14 mouse cellular contexts compared by ENCODE assay signal in genomic region chr2:73818742-73819141, GRCm38 (mm10). TPM values are rescaled to one million over a fixed set of nuclear protein-coding genes. Genes with fewer than 3 reads are reported as not detected.
DNase-seq lines count a peak whose midpoint lies in the region; ATAC-seq and TF ChIP-seq lines count a peak whose summit lies in the region.
"Had no signal": no experiment of that assay in that cellular context is flagged by ENCODE, and none has a peak within 500 bp of the region (broad histone marks: within the 10 kb centered on the region; RNA-seq: fewer than 3 reads in every experiment).

No protein-coding gene starts in this region.

- no peak for TF ChIP-seq EP300 in liver, embryonic 14.5 days (IDR thresholded peaks at IDR 0.05; ENCODE audit: low read depth)

- H3K4me3 ChIP-seq in heart, embryonic 12.5 days: no peak overlapping the region
- no peak overlapping the region for H3K4me3 ChIP-seq in liver, embryonic 14.5 days (ENCODE audit: insufficient read depth in 1 of 2, low read depth in 2 of 2, low read length in 2 of 2)
- H3K4me3 ChIP-seq: forebrain, embryonic 12.5 days; neural tube, embryonic 12.5 days; stomach, embryonic 15.5 days had no signal

- TF ChIP-seq CTCF in liver, embryonic 14.5 days (IDR thresholded peaks at IDR 0.05; ENCODE audit: low read depth): no peak

- H3K27ac ChIP-seq in heart, embryonic 12.5 days (ENCODE audit: poor library complexity, severe bottlenecking): peak overlapping the region; percentile 41; the same call in 1 of the 2 replicates
- H3K27ac ChIP-seq in liver, embryonic 14.5 days: no peak overlapping the region
- H3K27ac ChIP-seq: forebrain, embryonic 12.5 days; neural tube, embryonic 12.5 days; stomach, embryonic 15.5 days had no signal

- peak; percentile 59; the same call in 1 of the 2 replicates for ATAC-seq in heart, embryonic 12.5 days (ENCODE audit: insufficient number of reproducible peaks, low FRiP score)
- no peak for ATAC-seq in liver, embryonic 14.5 days (ENCODE audit: insufficient read depth)

- no peak overlapping the region for H3K9ac ChIP-seq in heart, embryonic 12.5 days
- no peak overlapping the region for H3K9ac ChIP-seq in liver, embryonic 14.5 days (replicated peaks)
- H3K9ac ChIP-seq: forebrain, embryonic 12.5 days; neural tube, embryonic 12.5 days; stomach, embryonic 15.5 days had no signal

- H3K27me3 ChIP-seq in heart, embryonic 12.5 days (replicated peaks): no peaks in the 10 kb centered on the region
- no peaks in the 10 kb centered on the region for H3K27me3 ChIP-seq in liver, embryonic 14.5 days (ENCODE audit: control insufficient read depth, insufficient read depth, low read length)
- H3K27me3 ChIP-seq: forebrain, embryonic 12.5 days; neural tube, embryonic 12.5 days; stomach, embryonic 15.5 days had no signal

- H3K36me3 ChIP-seq in heart, embryonic 12.5 days: peaks cover 27% of the 10 kb centered on the region
- H3K36me3 ChIP-seq in liver, embryonic 14.5 days (replicated peaks; ENCODE audit: control insufficient read depth, insufficient read depth, low read depth): peaks cover 7% of the 10 kb centered on the region

- H3K4me2 ChIP-seq in heart, embryonic 12.5 days: no peak overlapping the region
- H3K4me2 ChIP-seq in liver, embryonic 14.5 days (ENCODE audit: low read depth): no peak overlapping the region
- H3K4me2 ChIP-seq: forebrain, embryonic 12.5 days; neural tube, embryonic 12.5 days; stomach, embryonic 15.5 days had no signal

- no peak for DNase-seq in heart, adult 11 months
- DNase-seq in right cerebral cortex, postnatal 4 days: peak; percentile 11
- no peak for DNase-seq in right cerebral cortex, postnatal 14 days
- peak; percentile 37 for DNase-seq in ZHBTc4 (ENCODE audit: low read depth, low spot score)
- peak in 2 of 3 experiments; percentile 68 to 73 for DNase-seq in liver, embryonic 14.5 days (ENCODE audit: low read depth in 3 of 3, low spot score in 3 of 3)
- no peak for DNase-seq in embryo, embryonic 10 days (ENCODE audit: low spot score)
- no peak for DNase-seq in kidney, postnatal 10 days
- DNase-seq: cerebellum, adult 11 months; heart, postnatal 36 days; kidney, adult 9 months had no signal

- H3K9me3 ChIP-seq in heart, embryonic 12.5 days (replicated peaks): no peaks in the 10 kb centered on the region
- H3K9me3 ChIP-seq in liver, embryonic 14.5 days (ENCODE audit: control insufficient read depth, low read length): no peaks in the 10 kb centered on the region
- H3K9me3 ChIP-seq: forebrain, embryonic 12.5 days; neural tube, embryonic 12.5 days; stomach, embryonic 15.5 days had no signal

- H3K4me1 ChIP-seq in heart, embryonic 12.5 days (replicated peaks): peaks cover 15% of the 10 kb centered on the region
- no peaks in the 10 kb centered on the region for H3K4me1 ChIP-seq in liver, embryonic 14.5 days (replicated peaks; ENCODE audit: control insufficient read depth in 2 of 2, insufficient read depth in 2 of 2, low read length in 1 of 2)
- H3K4me1 ChIP-seq: forebrain, embryonic 12.5 days; neural tube, embryonic 12.5 days; stomach, embryonic 15.5 days had no signal

- 27% methylated on average over 4 of the region's 4 CpGs for WGBS in heart, embryonic 12.5 days
- WGBS in liver, embryonic 14.5 days (ENCODE audit: insufficient replicate concordance): 42% methylated on average over 4 of the region's 4 CpGs

RNA-seq across cellular contexts. Expression of gene Chn1, which starts 43.6 kb away (rescaled TPM):
- polyA plus RNA-seq in heart, embryonic 12.5 days (2016; fragmentation: Nextera tagmentation; extraction: Ambion mirVana): 14.4 and 21.0 TPM in 2 replicates
- 0.53 and 0.70 TPM in 2 replicates for polyA plus RNA-seq in liver, embryonic 14.5 days (2012; rRNA removed)
- 0.34 and 0.39 TPM in 2 replicates for polyA plus RNA-seq in liver, embryonic 14.5 days (2014; fragmentation: Nextera tagmentation; extraction: Ambion mirVana)

Comparison
In these comparisons a context has a peak if more than half of its experiments do, and no peak if none do; other contexts are left out.
1. DNase-seq: peak in right cerebral cortex, postnatal 4 days (single experiment), ZHBTc4 (single experiment) and liver, embryonic 14.5 days (2 of 3); none in heart, adult 11 months (single experiment), right cerebral cortex, postnatal 14 days (single experiment), embryo, embryonic 10 days (single experiment) and kidney, postnatal 10 days (single experiment).